Mouse (Mus musculus) thymus, adult 18-20 months (tissue): ENCODE data around the gene Cct7.

Experiments used
- DNase-seq, 2 experiments: peaks; one replicate each; pipeline ENCODE4 v3.0.0; 2022; ENCODE audit warnings: mixed read lengths in 2 of 2

The Cct7 gene

GRCm38 (mm10) chr6:85504908-85505307 lies 53.6 kb downstream of the Cct7 start:
- no peak for DNase-seq

- no peak for DNase-seq
Measured at GRCm38 (mm10) chr6:85508602-85509001, 57.3 kb downstream of the Cct7 start.

GRCm38 (mm10) chr6:85510476-85510875 lies 59.2 kb downstream of the Cct7 start:
- DNase-seq, result no peak

GRCm38 (mm10) chr6:85511286-85512055 lies 60.2 kb downstream of the Cct7 start:
- no peak for DNase-seq

- no peak for DNase-seq
Measured at GRCm38 (mm10) chr6:85512056-85512440, 60.7 kb downstream of the Cct7 start.

GRCm38 (mm10) chr6:85512577-85513530 lies 61.5 kb downstream of the Cct7 start:
- no peak for DNase-seq

GRCm38 (mm10) chr6:85513531-85513910 lies 62.2 kb downstream of the Cct7 start, which contains the start of gene Egr4:
TSS of gene Egr4 (minus strand) at chr6:85513589.
- no peak for DNase-seq

GRCm38 (mm10) chr6:85515941-85516340 lies 64.6 kb downstream of the Cct7 start:
- no peak for DNase-seq
